Mouse (Mus musculus): Measurements from ENCODE around the gene Dlec1. TPM values are rescaled to one million over a fixed set of nuclear protein-coding genes. Genes with fewer than 3 reads are reported as not detected.

Dlec1 gene
- polyA plus RNA-seq, 1 experiment from 2014 or later: 0.56 TPM

GRCm38 (mm10) chr9:119073184-119073895, 28.9 kb upstream of the Dlec1 start:
- Histone ChIP-seq H3K9ac (replicated peaks) (no peak overlapping the region), H3K27ac (replicated peaks) (no peak overlapping the region), H3K9me3 (no peaks in the 10 kb centered on the region), H3K4me1 (no peaks in the 10 kb centered on the region), H3K4me3 (no peak overlapping the region), H3K36me3 (peaks cover 42% of the 10 kb centered on the region), H3K4me2 (replicated peaks) (no peak overlapping the region), H3K27me3 (no peaks in the 10 kb centered on the region)
- ATAC-seq (ENCODE audit: low FRiP score, low read depth): no peak
- 91% methylated on average over 15 of the region's 15 CpGs for WGBS

- H3K36me3 ChIP-seq: peaks cover 42% of the 10 kb centered on the region
- 72% methylated on average over 16 of the region's 16 CpGs for WGBS
Observed at GRCm38 (mm10) chr9:119075685-119076084, 26.6 kb upstream of the Dlec1 start.

GRCm38 (mm10) chr9:119080040-119080675, 22.1 kb upstream of the Dlec1 start:
- no peak for ATAC-seq (ENCODE audit: low FRiP score, low read depth)
- WGBS: 91% methylated on average over 5 of the region's 5 CpGs

More at GRCm38 (mm10) chr9:119075685-119076084, 26.6 kb upstream of the Dlec1 start:
- no peak overlapping the region for H3K27ac ChIP-seq (replicated peaks)
- H3K4me1 ChIP-seq: no peaks in the 10 kb centered on the region
- H3K4me3 ChIP-seq: no peak overlapping the region
- H3K9ac ChIP-seq (replicated peaks): no peak overlapping the region
- no peak overlapping the region for H3K4me2 ChIP-seq (replicated peaks)
- no peak for ATAC-seq (ENCODE audit: low FRiP score, low read depth)
- H3K9me3 ChIP-seq: no peaks in the 10 kb centered on the region
- H3K27me3 ChIP-seq: no peaks in the 10 kb centered on the region

GRCm38 (mm10) chr9:119082039-119082438, 20.2 kb upstream of the Dlec1 start:
- Histone ChIP-seq H3K36me3 (peaks cover 10% of the 10 kb centered on the region; the same call in 1 of the 2 replicates), H3K9me3 (no peaks in the 10 kb centered on the region), H3K27ac (replicated peaks) (peak overlapping the region; percentile 87), H3K4me2 (replicated peaks) (0 out of 2 replicates have a peak overlapping the region, but pooled peaks have one; percentile 7), H3K9ac (replicated peaks) (0 out of 2 replicates have a peak overlapping the region, but pooled peaks have one; percentile 11), H3K27me3 (peaks cover 6% of the 10 kb centered on the region; the same call in 1 of the 2 replicates), H3K4me1 (peaks cover 26% of the 10 kb centered on the region), H3K4me3 (no peak overlapping the region)
- WGBS: under 1% methylated on average over 8 of the region's 8 CpGs
- peak; percentile 91 for ATAC-seq (ENCODE audit: low FRiP score, low read depth)

More at GRCm38 (mm10) chr9:119080040-119080675, 22.1 kb upstream of the Dlec1 start:
- no peak overlapping the region for H3K4me2 ChIP-seq (replicated peaks)
- H3K4me1 ChIP-seq: peaks cover 14% of the 10 kb centered on the region
- no peak overlapping the region for H3K9ac ChIP-seq (replicated peaks)
- H3K9me3 ChIP-seq: no peaks in the 10 kb centered on the region
- peaks cover 24% of the 10 kb centered on the region; the same call in 1 of the 2 replicates for H3K36me3 ChIP-seq
- H3K27ac ChIP-seq (replicated peaks): no peak overlapping the region
- H3K27me3 ChIP-seq: 0 out of 2 replicates have a peak, but pooled peaks cover 3% of the 10 kb centered on the region
- H3K4me3 ChIP-seq: no peak overlapping the region

- peaks cover 13% of the 10 kb centered on the region; the same call in 1 of the 2 replicates for H3K27me3 ChIP-seq
- ATAC-seq (ENCODE audit: low FRiP score, low read depth): peak; percentile 38; the same call in 1 of the 2 replicates
- 65% methylated on average over 7 of the region's 7 CpGs for WGBS
- H3K4me1 ChIP-seq: peaks cover 27% of the 10 kb centered on the region
- H3K4me2 ChIP-seq (replicated peaks): no peak overlapping the region
- H3K36me3 ChIP-seq: peaks cover 8% of the 10 kb centered on the region; the same call in 1 of the 2 replicates
- no peaks in the 10 kb centered on the region for H3K9me3 ChIP-seq
- peak overlapping the region; percentile 87 for H3K27ac ChIP-seq (replicated peaks)
- no peak overlapping the region for H3K9ac ChIP-seq (replicated peaks)
- H3K4me3 ChIP-seq: no peak overlapping the region
Observed at GRCm38 (mm10) chr9:119082656-119083430, 19.4 kb upstream of the Dlec1 start.

GRCm38 (mm10) chr9:119083966-119084365, 18.3 kb upstream of the Dlec1 start:
- Histone ChIP-seq H3K36me3 (0 out of 2 replicates have a peak, but pooled peaks cover 4% of the 10 kb centered on the region), H3K4me3 (no peak overlapping the region), H3K4me2 (replicated peaks) (no peak overlapping the region), H3K27ac (replicated peaks) (no peak overlapping the region), H3K9ac (replicated peaks) (no peak overlapping the region), H3K27me3 (peaks cover 22% of the 10 kb centered on the region), H3K9me3 (no peaks in the 10 kb centered on the region), H3K4me1 (peaks cover 35% of the 10 kb centered on the region)
- 77% methylated on average over 10 of the region's 10 CpGs for WGBS
- ATAC-seq (ENCODE audit: low FRiP score, low read depth): no peak

GRCm38 (mm10) chr9:119086451-119086850, 15.8 kb upstream of the Dlec1 start:
- peaks cover 36% of the 10 kb centered on the region for H3K4me1 ChIP-seq
- no peak overlapping the region for H3K27ac ChIP-seq (replicated peaks)
- ATAC-seq (ENCODE audit: low FRiP score, low read depth): no peak

GRCm38 (mm10) chr9:119087309-119087708, 15.0 kb upstream of the Dlec1 start:
- Histone ChIP-seq H3K4me2 (replicated peaks) (0 out of 2 replicates have a peak overlapping the region, but pooled peaks have one; percentile 44), H3K9me3 (no peaks in the 10 kb centered on the region), H3K4me3 (no peak overlapping the region; the same call in 1 of the 2 replicates), H3K27ac (replicated peaks) (no peak overlapping the region), H3K4me1 (peaks cover 36% of the 10 kb centered on the region), H3K9ac (replicated peaks) (no peak overlapping the region), H3K27me3 (peaks cover 46% of the 10 kb centered on the region), H3K36me3 (0 out of 2 replicates have a peak, but pooled peaks cover 4% of the 10 kb centered on the region)
- ATAC-seq (ENCODE audit: low FRiP score, low read depth): no peak
- WGBS: 89% methylated on average over 5 of the region's 5 CpGs

More at GRCm38 (mm10) chr9:119086451-119086850, 15.8 kb upstream of the Dlec1 start:
- H3K27me3 ChIP-seq: peaks cover 37% of the 10 kb centered on the region
- H3K4me2 ChIP-seq (replicated peaks): no peak overlapping the region
- 0 out of 2 replicates have a peak, but pooled peaks cover 4% of the 10 kb centered on the region for H3K36me3 ChIP-seq
- no peak overlapping the region for H3K9ac ChIP-seq (replicated peaks)
- WGBS: 39% methylated on average over 1 of the region's 1 CpGs
- H3K9me3 ChIP-seq: no peaks in the 10 kb centered on the region
- no peak overlapping the region for H3K4me3 ChIP-seq

- Histone ChIP-seq H3K4me3 (peak overlapping the region; percentile 24), H3K27me3 (peaks cover 55% of the 10 kb centered on the region), H3K27ac (replicated peaks) (no peak overlapping the region), H3K36me3 (0 out of 2 replicates have a peak, but pooled peaks cover 4% of the 10 kb centered on the region), H3K4me2 (replicated peaks) (peak overlapping the region; percentile 44), H3K9me3 (no peaks in the 10 kb centered on the region), H3K9ac (replicated peaks) (no peak overlapping the region), H3K4me1 (peaks cover 40% of the 10 kb centered on the region)
- under 1% methylated on average over 24 of the region's 24 CpGs for WGBS
- ATAC-seq (ENCODE audit: low FRiP score, low read depth): peak; percentile 53
Observed at GRCm38 (mm10) chr9:119088148-119088801, 14.0 kb upstream of the Dlec1 start.

GRCm38 (mm10) chr9:119089437-119089836, 12.8 kb upstream of the Dlec1 start:
- Histone ChIP-seq H3K4me1 (peaks cover 44% of the 10 kb centered on the region), H3K36me3 (no peaks in the 10 kb centered on the region), H3K27me3 (peaks cover 67% of the 10 kb centered on the region), H3K4me3 (no peak overlapping the region), H3K9me3 (no peaks in the 10 kb centered on the region), H3K27ac (replicated peaks) (no peak overlapping the region), H3K9ac (replicated peaks) (no peak overlapping the region), H3K4me2 (replicated peaks) (no peak overlapping the region)
- WGBS: 75% methylated on average over 7 of the region's 7 CpGs
- ATAC-seq (ENCODE audit: low FRiP score, low read depth): no peak

- Histone ChIP-seq H3K27me3 (peaks cover 77% of the 10 kb centered on the region), H3K4me1 (peaks cover 44% of the 10 kb centered on the region), H3K27ac (replicated peaks) (no peak overlapping the region), H3K36me3 (no peaks in the 10 kb centered on the region), H3K9ac (replicated peaks) (no peak overlapping the region), H3K4me2 (replicated peaks) (no peak overlapping the region), H3K4me3 (no peak overlapping the region), H3K9me3 (no peaks in the 10 kb centered on the region)
- ATAC-seq (ENCODE audit: low FRiP score, low read depth): no peak
- WGBS: 91% methylated on average over 5 of the region's 5 CpGs
Observed at GRCm38 (mm10) chr9:119090462-119090861, 11.8 kb upstream of the Dlec1 start.
